Mouse (Mus musculus): ENCODE measurements at regions not wholly inside any gene's neighbourhood (a gene's known extent, or its start where the extent isn't known, plus 50 kb on each side); places are given as distances from the start of the nearest gene placed in this dataset.

- TF ChIP-seq POLR2A (IDR thresholded peaks at IDR 0.05; ENCODE audit: insufficient read depth, low read length) (no peak), CTCF (IDR thresholded peaks at IDR 0.05; ENCODE audit: low read depth, low read length) (no peak)
Measured at GRCm38 (mm10) chr17:62299875-62300274, 581.2 kb downstream of the Efna5 start.
